Mouse (Mus musculus) heart, adult 18-20 months (tissue): ENCODE measurements around the gene Csf2. TPM values are rescaled to one million over a fixed set of nuclear protein-coding genes. Genes with fewer than 3 reads are reported as not detected.

Experiments used
- DNase-seq, 2 experiments: peaks; one replicate each; pipeline ENCODE4 v3.0.0; 2021 to 2022; ENCODE audit warnings: mixed read lengths in 1 of 2
- total RNA-seq, 2 experiments: library from RNA; stranded (reverse); gene quantifications; 2 replicates each; pipeline ENCODE4 v1.2.3; 2021

Csf2 gene
- total RNA-seq, 2 experiments from 2014 or later = not detected

DNA sequence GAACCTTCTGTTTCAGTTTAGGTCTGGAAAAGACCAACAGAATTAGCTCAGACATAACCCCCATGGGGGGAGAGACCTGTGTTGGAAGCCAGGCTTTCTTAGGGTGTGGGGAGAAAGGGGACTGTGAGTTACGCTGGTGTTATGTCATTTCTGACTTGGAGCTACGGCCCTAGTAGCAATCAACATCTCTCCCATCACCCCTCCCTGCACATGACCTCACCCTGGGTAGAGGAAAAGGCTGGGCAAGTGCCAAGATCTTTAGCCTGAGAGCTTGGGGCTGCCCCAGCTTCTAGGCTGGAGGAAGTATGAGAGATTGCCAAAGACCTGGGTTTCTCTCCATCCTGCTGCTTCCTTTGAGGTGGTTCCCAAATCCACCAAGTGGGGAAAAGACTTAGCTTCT lies 12.5 kb downstream of the Csf2 start:
- peak; percentile 62 to 80 for DNase-seq

DNA sequence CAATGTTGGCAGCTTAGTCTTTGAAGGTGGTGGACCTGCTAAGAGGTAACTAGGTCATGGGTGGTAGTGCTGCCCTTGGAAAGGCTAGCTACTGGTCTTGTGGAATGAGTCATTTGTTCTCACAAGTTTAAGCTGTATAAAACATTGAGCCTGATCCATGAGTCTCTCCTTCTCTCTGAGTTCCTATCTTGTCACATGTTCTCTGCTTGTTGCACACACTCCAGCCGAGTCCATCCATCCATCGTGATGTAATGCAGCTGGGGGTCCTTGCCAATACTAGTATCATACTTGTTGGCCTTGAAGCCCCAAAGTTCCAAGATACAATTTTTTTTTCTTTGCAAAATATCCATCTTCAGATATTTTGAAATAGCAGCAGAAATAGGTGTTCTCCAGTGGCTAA lies 22.0 kb downstream of the Csf2 start:
- DNase-seq = peak; percentile 26 to 41

DNA sequence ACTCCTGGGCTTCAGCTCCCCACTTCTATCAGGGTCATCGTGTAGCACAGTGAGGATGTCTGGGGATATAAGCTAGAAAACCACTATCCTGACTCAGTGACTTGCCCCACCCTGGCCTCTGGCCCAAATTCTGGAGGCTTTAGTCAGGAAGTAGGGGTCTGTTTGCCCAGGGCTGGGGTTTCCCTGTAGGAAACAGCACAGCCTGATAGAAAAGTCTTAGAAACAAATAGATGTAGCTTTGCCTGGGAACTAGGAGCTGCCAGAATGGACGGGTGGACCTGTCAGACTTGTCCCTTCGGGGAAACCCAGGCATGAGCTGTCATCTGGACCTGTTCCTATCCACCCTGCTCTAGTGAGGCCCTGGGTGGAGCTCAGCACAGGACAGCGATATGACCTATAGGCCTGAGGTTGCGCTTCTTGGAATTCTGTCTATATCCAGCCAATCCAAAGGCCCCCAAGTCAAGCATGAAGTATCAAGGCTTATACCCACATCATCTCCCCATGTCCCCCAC lies 24.9 kb downstream of the Csf2 start:
- peak in 1 of 2 experiments; percentile 26 for DNase-seq

DNA sequence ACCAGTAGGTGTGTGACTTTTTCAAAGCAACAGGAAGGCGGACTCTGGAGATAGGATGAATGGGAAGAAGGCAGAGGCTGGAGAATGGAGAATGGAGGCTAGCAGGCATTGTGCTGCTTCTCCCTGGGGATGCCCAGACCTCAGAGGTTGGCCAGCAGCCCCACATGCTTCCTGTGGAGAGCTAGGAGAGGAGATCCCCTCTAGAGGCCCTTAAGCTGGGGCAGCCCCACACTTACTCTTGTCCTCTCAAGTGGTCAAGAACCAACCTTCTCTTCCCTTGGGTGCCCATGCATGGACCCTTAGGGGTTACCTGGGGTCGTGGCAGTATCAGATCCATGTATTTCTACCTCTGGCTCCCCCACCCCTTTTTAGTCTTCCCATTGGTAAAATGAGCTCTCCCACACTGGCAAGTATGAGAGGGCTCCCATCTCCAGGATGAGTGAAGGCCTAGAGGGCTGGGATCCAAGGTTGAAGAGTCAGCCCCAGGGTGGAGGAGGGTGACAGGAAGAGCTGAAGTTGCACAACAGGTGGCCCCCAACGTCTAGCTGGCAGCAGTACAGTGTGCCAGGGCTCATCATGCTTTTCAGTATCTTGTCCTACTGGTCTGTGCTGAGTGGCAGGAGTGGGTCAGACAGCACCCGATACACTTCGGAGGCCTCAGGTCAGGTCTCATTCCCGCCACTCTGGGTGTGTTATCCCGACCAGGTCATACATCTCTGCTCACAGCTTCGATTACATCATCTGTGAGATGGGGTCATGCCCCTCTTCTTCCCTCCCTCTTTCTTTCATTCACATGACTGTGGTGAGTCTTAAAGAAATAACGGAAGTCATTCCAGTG lies 25.6 kb downstream of the Csf2 start:
- no peak for DNase-seq

DNA sequence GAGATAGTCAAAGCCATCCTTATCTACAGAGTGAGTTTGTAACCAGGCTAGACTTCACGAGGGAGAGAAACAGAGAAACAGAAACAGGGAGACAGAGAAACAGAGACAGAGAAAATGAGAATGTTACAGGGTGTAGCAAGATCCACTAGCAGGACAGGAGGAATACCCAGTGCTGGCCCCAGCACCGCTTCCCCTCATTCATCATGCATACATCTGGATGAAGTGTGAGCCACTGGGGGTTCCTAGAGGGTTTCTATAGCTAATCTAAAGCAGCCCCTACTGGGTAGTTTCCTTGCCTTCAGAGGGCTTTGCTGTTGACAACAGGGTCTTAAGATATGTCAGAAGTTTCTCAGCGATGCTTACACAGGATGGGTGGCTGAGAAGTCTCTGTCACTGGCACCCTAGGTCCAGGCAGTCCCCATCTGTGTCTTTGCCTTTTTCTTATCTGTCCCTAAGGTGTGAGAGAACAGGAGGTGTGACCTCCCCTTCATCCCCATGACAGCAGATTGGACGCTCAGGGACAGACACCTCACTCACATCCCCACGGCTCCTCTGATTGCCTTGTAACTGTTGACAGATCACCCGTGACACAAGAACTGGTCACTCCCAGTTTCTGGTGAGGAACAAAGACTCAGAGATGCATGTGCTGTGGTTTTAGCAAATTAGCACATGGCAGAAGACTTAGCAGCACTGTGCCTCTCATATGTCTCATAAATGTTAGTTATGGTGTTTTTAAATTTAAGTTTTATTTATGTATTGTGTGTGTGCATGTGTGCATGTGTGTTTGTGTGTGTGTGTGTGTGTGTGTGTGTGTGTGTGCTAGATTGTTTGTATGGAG lies 29.3 kb downstream of the Csf2 start:
- no peak for DNase-seq

DNA sequence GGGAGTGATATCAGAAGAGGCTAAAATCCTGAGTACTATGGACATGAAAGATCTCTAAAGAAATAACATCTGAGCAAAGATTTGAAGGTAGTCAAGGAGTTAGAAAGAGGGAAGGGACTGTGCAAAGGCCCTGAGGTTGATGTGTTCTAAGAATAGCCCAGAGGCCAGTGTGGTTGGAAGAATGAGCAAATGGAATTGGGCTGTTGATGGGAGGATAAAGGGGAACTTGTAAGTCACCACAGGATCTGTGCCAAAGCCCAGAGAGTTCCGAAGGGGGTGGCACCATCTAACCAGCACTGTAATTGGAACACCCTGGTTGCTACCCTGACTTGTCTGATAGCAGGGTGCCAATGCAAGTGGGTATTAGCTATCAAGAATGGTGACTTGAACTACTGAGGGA lies 30.3 kb downstream of the Csf2 start:
- no peak for DNase-seq

DNA sequence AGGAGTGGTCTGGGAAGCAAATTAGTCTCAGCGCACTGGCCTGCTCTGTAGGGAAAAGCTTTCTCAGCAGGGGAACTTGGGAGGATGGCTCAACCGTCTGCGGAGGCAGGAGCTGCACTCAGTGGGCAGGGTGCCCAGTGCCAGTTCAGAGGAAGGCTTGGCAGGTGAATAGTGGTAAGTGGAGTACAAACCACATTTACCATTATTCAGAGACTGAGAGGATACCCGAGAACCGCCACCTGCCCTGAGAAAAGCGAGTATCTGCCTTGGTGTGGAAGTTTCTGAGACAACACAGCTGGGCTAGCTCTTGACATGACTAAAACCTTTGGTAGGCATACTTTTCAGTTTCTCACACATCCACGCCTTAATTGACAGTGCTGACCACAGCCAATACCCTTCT lies 32.1 kb downstream of the Csf2 start:
- DNase-seq = no peak

DNA sequence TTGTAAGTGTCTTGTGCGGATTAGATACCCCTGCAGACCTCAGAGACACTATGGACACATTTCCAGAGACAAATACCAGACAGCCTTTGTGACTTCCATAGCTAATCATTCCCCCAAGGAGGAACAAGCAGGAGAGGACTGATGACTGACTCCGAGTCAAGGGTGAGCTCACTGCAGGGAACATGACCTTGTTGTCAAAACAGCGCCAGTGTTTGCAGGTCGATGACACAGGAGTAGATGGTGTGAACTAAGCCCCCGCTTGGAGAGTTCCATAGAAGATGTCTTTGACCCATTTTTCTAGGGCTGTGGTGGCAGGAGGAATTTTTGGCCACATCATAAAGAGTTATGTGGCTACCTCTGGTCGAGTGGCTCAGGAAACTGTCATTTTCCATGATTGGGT lies 33.4 kb downstream of the Csf2 start:
- no peak for DNase-seq

DNA sequence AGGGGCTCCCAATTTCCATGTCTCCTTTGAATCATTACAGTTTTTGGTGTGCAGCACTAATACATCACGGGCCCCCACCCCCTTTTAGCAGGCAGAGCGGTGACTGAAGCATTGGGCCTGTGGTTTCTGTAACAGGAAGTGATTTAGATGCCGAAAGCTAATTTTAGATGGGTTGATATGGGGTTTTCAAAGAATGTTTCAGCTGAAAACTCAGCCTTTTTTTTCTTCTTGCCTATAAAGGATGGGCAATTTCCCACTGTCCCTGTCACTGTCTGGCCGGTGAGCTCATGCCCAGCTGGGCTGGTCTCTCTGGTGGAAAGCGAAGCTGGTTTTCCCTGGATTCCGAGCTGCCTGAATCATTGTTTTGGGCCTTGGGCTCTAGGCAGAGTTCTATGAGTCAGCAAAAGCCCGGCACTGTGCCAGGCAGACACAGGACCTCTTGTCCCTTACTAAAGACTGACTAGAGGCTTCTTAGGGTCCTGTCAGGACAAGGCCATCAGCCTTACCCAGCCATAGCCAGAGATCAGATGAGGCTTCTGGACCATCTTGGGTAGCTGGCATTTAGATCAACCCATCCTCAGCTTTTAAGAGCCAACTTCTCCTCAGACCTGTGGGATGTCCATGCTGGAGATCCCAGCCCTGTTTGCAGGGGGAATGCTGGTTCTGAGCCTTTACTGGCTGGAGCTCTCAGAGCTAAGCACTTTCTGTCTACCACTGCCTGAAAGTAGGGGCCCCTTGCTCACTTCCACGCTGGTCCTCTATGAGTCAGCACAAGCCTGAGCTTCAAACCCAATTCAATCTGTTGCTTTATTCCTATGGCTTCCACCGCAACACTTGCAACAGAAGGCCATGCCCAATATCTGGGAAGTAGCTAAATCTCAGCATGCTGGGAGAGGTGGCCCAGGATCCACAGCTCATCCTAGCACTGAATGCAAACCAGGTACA lies 34.7 kb downstream of the Csf2 start:
- peak; percentile 88 for DNase-seq

DNA sequence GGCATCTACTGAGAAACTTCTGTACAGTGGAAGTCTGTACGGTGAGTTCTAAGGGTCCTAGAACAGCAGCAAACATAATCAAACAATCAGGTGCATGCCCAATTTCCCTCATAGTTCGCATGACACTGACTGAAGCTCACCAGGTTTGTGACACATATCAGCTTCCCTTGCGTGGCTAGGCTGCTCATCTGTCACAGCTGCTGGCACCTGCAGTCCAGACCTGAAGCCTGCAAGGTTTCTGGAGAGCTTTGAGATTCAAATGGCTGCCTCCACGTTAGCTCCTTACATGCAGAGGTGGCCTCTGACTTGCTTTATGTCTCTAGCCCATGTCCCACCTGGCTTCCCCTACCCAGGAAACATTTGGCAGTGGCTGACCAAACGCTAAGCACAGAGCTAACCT lies 35.8 kb downstream of the Csf2 start:
- no peak for DNase-seq

DNA sequence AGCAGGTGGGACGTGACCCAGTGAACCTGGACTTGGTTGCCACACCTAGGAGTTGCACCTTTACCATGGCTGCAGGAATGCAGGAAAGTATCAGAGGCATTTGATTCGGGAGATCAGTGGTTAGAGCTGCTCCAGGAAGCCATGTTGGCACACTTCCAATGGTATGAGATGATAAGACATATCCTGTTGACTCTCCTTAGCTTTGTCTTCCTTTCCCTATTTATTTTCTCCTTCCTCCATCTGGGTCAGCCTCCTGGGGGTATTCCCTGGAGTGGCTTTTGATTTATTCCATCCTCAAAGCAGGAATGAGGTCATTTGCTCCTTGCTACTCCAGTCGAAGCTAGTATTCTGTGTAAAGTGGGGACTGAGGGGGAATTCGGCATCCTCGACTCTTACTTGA lies 42.5 kb downstream of the Csf2 start:
- no peak for DNase-seq

DNA sequence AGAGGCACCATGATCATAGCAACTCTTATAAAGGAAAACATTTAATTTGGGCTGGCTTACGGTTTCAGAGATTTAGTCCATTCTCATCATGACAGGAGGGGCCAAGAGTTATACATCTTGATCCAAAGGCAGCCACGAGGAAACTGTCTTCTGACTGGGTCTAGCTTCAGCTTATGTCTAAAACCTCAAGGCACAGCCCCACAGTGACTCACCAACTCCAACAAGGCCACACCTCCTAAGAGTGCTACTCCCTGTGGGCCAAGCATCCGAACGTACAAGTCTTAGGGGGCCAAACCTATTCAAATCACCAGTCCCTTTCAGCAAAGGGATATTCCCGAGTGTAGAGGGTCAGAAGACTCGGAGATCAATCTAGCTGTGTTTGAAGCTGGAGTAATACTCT lies 44.1 kb downstream of the Csf2 start:
- no peak for DNase-seq

DNA sequence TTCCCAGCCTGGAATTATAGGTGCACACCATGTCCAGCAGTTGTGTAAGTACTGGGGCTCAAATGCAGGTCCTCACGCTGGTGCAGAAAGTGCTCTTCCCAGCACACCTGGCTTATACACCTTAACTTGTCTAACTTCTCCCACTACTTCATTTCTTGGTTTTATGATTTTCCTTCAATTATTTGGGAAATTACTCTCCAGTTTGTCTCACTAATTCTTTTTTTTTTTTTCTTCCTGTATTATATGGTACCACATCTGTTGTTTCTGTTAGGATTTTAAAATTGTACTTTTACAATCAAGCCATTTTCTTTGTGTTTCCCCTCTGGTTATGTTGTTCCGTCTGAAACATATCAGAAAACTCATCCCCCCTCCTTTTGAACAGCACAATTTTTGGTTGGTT lies 44.7 kb downstream of the Csf2 start:
- no peak for DNase-seq

DNA sequence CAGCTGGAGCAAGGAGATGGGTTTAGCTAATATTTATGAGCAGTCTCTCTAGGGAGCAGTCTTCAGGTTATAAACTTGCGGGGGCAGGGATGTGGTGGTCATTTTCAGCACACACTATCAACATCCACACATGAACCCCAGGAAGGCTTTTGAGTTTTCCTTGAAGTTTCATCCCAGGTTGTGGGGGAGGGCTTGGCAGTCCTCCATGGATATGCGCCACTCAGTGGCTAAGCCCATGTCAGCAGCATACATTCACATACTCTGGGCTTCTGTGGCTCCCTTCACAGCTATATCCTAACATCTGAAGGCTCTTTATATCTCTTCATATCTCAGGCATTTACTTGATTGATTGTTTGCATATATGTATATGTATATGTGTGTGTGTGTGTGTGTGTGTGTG lies 46.3 kb downstream of the Csf2 start:
- no peak for DNase-seq

DNA sequence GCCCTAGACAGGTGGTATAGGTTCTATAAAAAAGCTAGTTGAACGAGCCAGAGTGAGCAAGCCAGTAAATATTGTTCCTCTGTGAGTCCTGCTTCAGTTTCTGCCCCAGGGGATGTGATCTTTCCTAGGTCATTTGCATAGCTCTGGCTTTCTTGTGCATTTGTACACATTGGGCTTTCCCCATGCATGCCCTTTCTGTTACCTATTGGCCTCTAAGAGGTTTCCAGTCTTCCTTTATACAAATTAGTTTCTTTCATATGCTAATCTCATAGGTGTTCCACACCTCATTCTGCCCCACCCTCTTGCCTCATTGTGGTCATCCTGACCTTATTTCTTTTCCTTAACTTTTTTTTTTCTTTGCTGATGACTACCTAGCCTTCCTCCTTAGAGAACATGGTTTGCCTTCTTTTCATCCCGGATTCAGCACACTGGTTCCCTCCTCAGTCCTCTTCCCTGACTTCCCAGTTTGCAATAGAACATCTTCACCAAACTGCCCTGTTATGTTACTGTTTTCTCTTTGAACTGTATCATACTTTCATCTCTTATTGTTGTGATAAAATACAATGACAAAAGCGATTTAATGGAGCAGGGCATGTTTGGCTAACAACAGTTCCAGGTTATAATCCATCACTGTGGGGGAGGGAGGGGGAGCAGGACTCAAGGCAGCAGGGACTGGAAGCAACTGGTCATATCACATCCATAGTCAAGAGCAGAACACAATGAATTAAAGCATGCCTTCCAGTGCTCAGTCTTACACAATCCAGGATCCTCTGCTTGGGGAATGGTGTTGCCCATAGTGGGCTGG lies 47.4 kb downstream of the Csf2 start:
- DNase-seq = no peak

DNA sequence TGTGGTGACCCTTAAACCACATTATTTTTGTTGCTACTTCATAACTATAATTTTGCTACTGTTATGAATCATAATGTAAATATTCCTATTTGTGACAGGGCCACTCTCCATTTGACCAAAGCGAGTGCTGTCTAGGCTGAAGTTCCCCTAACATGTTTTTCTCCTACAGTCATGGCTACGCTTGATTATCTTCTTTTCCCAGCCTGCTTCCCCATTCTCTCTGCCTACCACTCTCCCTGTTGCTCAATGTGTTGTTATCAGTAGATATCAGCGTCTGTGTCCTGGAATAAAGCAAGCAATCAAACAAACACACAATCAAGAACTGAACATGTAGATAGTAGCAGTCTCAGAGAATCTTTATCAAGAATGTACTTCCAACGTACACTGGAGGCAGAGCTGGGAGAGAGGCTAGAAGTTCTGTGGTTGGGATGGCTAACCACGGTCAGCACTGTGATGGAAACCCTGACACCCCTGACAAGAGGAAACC lies 48.1 kb downstream of the Csf2 start:
- DNase-seq = no peak

Other genes starting within 250 kb of the Csf2 start
- 1 to 10 TPM; 4.6 to 5.8 TPM for gene Slc22a4, start 221.6 kb downstream of the Csf2 start, total RNA-seq
- gene Pdlim4, start 180.7 kb downstream of the Csf2 start, total RNA-seq = 10 to 100 TPM; 30.2 to 31.9 TPM
- gene P4ha2, start 149.6 kb downstream of the Csf2 start, total RNA-seq = 10 to 100 TPM; 55.4 to 77.7 TPM
- gene Il3, start 17.6 kb upstream of the Csf2 start, total RNA-seq = not detected
- 10 to 100 TPM; 11.1 to 14.8 TPM for gene Acsl6, start 54.1 kb upstream of the Csf2 start, total RNA-seq
- not detected for gene Meikin, start 121.0 kb upstream of the Csf2 start, total RNA-seq
- gene Fnip1, start 188.5 kb upstream of the Csf2 start, total RNA-seq = 10 to 100 TPM; 34.7 to 36.4 TPM